Mouse (Mus musculus) gastrocnemius, adult 18-20 months (tissue): ENCODE measurements around the gene Scp2. TPM values are rescaled to one million over a fixed set of nuclear protein-coding genes. Genes with fewer than 3 reads are reported as not detected.
"Not testable (repeated sequence)": the region's sequence is repeated elsewhere in the genome, so short reads cannot be mapped to it uniquely, and the experiment has no call there.

ENCODE experiments used
- DNase-seq: peaks from one replicate; pipeline ENCODE4 v3.0.0; 2021; ENCODE audit warnings: low spot score
- long read RNA-seq, 2 experiments: library from polyadenylated mRNA; stranded (forward); transcript quantifications; one replicate each; pipeline ENCODE4 v2.0.0; 2021
- total RNA-seq, 2 experiments: library from RNA; stranded (reverse); gene quantifications; 2 replicates each; pipeline ENCODE4 v1.2.3; 2021

Gene Scp2
- total RNA-seq: 100 to 1,000 TPM; 142 to 147 TPM
- long read RNA-seq, experiment 1, transcript Scp2-202 (5 exons, 772 nt): major isoform, 197 of 238 reads
- long read RNA-seq, experiment 1, transcript Scp2-201 (16 exons, 2,640 nt): minor isoform, 31 of 238 reads
- long read RNA-seq, experiment 1, partial matches to known transcripts: 6 of 238 reads
- long read RNA-seq, experiment 1, other reads (novel, unspliced or antisense): 3 of 238 reads
- long read RNA-seq, experiment 2, transcript Scp2-202 (5 exons, 772 nt): major isoform, 181 of 239 reads
- long read RNA-seq, experiment 2, transcript Scp2-201 (16 exons, 2,640 nt): minor isoform, 36 of 239 reads
- long read RNA-seq, experiment 2, partial matches to known transcripts: 5 of 239 reads
- long read RNA-seq, experiment 2, other reads (novel, unspliced or antisense): 15 of 239 reads

DNA sequence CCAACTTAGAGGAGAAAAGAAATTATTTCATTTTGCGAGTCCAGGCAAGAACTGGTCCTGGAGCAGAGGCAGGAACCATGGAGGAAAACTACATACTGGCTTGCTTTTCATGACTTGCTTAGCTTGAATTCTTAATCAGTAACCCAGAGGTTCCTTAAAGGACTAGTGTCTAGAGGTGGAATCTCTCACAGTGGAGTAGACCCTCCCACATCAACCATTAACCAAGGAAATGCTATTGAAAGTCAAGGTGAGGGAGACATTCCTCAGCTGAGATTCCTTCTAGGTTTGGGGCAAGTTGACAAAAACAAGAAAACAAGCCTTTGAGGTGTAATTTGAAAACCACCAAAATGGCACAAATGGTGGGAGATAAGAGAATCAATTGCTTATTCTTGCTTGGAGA lies at the start of gene Scp2:
Gene Scp2 (minus strand): TSS at position 119 of the 400 bp plus-strand sequence.
- no peak for DNase-seq

DNA sequence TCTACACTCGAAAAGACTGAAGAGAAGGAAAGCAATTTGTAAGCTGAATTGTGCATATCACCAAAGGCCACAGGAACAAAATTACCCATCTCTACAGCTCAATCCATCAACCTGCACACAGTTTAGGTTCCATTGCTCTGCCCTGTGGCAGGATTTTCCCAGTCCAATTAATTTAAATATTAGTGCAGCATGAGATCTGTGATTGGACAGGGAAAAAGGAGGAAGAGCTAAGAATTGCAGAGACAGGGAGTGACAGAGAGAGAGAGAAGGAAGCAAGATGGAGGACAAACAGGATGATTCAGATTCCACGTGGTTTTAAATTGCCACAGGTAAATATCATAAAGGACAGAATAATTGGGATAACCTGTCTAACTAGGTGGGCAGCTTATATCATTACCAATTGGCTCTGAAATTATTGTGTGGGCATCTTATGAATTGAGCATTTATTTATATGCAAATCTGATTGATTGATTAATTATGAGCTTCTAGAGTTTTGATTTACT lies 48.1 kb upstream of the Scp2 start:
- no peak for DNase-seq

DNA sequence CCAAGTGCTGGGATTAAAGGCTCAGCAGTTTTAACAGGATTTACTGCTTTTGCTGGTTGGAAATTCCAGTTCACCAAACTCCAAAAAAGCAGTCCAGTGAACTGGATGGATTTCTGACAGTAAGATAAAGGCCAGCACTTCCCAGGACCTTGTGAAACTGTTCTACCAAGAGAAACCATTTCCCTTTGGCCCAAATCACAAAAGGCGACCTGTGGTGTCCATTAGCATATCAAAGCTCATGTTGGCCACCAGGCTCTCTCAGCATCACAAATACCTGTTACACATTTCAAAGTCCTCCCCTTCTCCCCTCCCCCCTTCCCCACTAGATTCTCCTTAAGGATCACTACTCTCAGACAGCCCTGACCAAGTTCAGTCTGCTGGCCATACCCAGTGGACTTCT lies 37.5 kb upstream of the Scp2 start:
- DNase-seq: no peak

DNA sequence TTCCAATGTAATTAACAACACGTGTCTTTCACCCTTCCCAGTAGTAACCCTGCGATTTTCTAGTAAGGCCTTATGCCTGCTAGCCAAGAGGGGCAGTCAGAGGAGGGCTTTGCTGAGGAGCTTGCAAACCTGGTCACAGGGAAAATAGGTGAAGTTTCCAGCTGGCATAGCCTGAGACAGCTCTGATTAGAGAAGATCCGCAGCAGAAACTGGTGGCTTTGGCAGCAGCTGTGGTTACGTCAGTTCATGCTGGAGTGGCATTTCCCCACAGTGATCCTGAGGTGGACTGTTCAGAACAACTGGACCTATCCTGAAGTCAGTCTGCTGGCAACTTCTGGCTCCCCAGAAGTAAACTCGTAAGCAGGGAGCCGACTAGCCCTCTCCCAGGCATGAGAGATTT lies 23.3 kb upstream of the Scp2 start:
- no peak for DNase-seq

DNA sequence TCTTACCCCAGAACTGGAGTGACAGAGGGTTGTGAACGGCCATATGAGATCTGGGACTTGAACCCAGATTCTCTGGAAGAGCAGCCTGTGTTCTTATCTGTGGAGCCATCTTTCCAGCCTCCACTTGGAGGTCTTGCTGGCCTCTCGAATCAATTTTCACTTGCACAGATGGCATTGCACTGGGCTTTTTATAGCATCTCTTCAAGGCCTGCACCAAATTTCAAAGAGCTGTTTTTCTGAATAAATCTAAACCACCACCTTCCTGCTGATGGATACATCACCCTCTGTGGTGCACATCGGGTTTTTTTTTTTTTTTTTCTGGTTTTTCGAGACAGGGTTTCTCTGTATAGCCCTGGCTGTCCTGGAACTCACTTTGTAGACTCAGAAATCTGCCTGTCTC lies 22.1 kb upstream of the Scp2 start:
- DNase-seq: no peak

DNA sequence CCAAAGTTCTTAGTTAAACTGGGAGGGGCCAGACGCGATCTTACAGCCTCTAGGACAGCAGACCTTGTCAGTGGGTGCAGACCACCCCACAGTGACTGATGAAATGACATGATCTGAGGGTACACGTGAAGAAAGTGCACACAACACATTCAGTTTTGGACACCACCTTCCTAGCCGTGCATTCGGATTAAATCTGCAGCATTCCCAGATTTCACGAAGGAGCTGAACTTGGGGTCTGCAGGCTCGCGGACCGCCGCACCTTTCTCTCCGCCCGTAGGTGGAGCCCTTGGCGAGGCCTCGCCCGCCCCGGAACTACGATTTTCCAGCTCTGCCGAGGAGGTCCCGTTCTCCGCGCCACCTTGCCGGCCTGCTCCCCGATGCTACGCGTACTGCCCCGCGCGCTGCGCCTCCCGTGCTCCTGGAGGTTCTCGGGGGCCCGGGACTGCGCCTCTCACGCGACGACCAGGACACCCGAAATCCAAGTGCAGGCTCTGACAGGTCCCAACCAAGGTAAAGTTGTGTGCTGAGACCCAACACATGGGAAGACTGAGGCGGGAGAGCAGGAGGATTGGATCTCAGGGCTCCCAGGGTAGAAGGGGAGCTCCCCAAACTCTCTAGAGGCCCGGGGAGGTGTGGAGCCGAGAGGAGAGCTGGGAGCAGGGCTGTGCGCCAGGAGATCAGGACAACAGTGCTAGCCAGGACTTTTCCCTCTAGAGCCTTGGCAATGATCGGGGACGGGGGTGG lies 20.5 kb upstream of the Scp2 start, which contains the start of gene Echdc2:
Gene Echdc2 (plus strand): TSS at position 286 of the 744 bp plus-strand sequence.
- DNase-seq: peak; percentile 16

DNA sequence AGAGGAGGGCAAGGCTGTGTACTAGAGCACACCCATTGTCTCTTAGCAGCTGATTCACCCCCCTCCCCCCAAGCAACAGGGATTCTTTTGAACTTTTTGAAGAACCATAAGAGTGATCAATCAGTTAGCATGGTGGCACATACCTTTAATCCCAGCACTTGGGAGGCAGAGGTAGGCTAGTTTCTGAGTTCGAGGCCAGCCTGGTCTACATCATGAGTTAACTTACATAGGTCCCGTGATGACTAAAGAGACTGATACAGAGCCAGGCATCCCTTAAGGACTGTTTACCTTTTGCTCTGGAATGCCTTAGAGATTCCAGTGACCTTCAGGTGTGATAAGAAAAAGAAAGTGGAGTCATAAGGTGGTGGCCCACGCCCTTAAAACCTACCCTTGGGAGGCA lies 18.5 kb upstream of the Scp2 start:
- DNase-seq: no peak

DNA sequence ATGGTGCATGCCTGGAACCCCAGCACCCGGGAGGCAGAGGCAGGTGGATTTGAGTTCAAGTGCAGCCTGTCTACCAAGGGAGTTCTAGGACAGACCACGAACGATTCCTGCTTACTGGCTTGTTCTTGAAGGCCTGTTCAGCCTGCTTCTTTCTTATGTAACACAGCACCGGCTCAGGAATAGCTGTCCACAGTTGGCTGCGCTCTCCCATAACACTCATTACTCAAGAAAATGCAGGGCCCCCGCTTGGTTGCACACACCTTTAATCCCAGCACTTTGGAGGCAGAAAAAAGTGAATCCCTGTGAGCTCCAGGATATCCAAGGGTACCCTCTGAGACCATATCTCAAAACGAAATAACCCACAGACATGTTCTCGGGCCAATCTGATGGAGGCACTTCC lies 17.1 kb upstream of the Scp2 start:
- DNase-seq: no peak

DNA sequence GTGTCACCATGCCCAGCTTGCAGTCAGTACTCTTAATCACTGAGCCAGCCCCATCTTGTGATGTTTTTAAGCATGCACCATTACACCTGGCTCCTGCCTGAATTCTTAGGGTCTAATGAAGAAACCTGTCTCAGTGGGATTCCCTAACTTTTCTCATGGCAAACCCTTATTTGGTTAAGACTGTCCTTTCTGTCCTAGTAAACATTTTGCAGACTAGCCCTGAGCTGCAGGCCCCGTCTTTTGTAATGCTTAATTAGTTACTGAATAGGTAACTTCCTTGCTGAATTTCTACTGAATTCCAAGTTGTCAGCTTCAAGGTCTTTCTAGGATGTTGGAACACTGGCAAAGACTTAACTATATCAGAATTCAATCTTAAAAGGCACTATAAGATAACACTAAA lies 10.3 kb upstream of the Scp2 start:
- not testable (repeated sequence) for DNase-seq

DNA sequence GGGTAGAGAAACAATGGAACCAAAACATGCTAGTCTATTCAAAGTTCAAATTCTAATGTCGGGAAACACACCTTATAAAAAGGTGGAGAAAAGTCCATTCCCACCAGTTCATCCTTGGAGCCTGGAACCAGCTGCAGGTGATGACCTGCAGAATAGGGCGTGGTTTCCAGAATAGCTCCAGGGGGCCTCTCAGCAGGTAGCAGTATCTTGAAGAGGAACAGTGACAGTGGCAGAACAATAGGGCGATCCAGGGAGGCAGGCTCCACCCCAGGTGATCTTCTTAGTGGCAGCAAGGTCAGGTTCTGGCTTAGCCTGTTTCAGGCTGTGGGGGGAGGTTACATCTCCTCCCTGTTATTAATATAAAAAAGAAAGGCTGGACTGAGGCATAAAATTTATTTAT lies 756 bp upstream of the Scp2 start:
- not testable (repeated sequence) for DNase-seq

DNA sequence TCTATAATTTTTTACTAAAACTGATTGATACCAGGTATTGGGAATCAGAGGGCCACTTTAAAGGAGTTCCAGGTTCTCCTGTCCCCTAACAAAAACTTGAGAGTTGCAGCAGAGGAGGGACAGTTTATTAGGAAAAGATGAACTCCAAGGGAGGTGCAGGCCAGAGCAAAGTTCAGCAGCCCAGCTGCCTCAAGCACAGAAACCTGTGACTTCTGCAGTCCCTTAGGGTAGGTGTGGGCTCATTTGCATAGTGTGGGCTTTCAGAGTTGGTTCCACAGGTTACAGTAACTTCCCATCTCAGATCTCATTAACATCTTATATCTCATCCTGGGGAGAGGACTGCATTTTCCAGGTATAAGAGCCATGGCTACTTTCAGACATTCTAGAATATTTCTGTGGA lies 1.0 kb downstream of the Scp2 start:
- DNase-seq: no peak

DNA sequence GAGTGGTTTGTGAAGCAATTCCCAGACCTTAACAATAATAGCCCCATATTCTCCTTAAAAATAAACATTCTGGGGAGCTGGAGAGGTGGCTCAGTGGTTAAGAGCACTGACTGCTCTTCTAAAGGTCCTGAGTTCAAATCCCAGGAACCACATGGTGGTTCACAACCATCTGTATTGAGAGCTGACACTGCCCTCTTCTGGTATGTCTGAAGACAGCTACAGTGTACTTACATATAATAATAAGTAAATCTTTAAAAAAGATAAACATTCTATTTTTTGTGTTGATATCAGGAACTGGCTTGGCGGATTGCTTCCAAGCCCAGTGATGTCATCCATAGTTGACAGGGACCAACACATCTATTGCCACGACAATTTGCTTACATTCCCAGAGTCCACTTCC lies 1.6 kb downstream of the Scp2 start:
- not testable (repeated sequence) for DNase-seq

DNA sequence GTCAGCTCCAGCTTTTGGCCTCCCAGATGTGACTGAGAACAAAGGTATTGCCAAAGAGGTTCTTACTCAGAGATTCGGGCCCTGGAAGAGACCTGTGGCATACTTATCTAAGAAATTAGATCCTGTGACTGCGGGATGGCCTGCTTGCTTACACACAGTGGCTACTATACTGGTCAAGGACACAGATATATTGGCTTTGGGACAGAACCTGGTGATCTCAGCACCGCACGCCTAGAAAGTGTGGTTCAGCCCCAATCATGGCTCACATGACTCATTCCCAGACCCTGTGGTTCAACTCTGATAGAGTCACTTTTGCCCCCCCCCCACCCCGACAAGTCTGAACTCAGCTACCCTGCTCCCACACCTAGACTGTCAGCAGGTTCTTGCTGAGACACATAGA lies 7.9 kb downstream of the Scp2 start:
- DNase-seq: no peak

DNA sequence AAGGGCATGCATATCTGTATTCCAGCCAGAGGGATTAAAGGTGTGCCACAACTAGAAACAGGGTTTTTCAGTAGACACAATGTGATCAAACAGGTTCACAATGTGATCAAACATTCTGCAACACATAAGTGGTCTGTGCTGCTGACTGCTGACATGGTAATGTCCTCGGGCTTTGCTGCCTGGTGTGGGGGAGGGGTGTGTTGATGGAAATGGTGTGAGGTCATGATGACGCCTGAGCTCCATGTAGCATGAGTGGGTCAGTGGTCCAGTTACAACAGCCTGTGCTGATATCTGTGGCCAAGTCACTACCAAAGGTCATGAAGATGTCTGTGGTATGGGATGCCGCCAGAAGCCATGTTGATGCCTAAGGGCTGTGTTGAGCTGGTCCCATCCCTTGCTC lies 14.3 kb downstream of the Scp2 start:
- DNase-seq: no peak

DNA sequence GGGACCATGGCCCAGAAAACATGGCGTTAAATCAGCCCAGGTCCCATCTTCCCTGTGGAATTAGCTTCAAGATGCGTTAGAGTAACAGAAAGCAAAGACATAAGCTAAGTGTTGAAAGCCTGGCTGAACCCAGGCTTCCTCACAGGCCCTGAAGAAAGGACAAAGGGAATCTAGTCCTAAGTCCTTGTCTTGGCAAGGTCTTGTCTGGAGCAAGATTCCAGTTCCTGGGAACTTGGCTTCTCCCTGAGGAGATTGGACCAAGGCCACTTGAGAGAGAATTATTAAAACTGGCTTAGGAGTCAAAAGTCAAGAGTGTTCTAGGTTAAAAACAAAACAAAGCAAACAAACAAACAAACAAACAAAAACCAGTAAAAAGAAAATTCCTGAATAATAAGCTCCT lies 16.5 kb downstream of the Scp2 start:
- DNase-seq: peak; percentile 12

DNA sequence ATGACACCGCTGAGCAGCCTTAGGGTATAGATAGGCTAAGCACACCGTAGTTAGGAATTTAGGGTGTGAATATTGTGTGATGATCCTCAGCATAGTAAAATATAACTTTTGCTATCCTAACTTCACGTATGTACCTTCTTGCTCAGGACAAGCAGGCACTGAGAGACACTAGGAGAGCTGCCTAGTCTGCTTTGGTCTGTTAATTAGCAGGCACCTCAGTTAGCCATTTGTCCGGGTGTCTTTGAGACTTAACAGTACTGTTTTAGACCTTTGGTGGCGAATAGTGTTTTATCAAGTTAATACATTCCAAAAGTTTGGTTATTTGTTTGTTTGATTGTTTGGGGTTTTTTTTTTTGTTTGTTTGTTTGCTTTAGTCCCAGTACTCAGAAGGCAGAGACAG lies 17.3 kb downstream of the Scp2 start:
- no peak for DNase-seq

DNA sequence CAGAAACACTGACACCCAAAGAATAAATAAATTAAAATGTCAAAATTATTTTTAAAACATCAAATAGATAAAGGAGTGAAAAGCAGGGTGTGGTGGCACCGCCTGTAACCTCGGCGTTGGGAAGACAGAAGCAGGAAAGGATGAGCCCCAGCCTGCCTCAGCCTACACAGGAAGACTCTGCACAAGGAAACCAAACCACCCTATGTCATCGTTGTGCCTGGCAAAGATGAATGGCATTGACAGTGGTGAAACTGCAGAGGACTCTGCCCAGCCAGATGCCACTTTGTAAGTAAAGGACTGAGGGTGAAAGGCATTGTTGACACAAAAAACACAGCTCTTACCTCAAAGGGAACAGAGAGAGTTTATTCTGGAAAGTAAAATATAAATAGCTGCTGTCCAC lies 18.5 kb downstream of the Scp2 start:
- DNase-seq: no peak

DNA sequence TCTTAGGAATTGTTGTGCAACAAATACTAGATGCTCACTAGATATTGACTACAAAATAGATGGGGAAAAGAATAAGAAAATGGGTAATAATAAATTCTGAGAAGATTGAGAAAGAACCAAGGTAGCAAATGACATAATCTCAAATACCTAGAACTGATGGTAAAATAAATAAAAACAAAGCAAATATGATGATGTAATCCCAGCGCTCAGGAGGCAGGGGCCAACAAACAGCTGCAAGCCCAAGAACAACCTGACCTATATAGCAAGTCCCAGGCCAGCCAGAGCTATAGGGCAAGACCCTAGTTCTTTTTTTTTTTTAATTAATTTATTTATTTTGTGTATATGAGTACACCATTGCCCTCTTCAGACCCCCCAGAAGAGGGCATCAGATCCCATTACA lies 20.7 kb downstream of the Scp2 start:
- no peak for DNase-seq

DNA sequence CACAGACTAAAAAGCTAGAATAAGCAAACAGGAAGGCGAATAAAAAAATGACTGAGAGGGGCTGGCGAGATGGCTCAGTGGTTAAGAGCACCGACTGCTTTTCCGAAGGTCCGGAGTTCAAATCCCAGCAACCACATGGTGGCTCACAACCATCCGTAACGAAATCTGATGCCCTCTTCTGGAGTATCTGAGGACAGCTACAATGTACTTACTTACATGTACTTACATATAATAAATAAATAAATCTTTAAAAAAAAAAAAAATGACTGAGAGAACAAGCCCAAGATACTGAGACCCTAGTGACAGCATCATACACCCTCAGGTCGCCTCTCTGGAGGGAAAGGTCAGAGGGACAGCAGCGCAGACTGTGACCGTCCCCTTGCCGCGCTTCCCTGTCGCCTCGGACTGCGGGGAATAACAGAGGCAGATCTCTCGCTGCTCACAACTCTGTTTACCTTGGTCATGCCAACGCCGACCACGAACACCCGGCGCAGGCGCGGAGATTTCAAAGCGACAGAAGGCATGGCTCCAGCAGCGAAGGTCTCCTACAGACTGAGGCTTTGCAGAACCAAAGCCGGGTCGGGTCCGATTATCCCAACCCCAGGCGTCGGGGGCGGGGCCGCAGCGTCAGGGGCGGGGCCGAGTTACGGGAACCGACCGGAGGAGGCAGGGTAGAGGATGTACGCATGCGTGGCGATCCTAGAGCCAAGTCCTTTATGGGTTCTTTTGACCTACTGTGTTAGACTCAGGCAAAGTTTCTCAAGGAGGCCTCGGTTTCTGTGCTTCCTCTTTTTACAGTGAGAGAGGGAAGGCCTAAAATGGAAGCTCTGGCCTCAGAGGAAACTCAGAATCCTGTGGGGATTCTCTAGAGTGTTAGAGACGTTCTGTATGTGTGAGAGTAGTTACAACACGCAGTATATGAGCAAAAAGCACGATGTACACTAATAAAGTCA lies 26.6 kb downstream of the Scp2 start:
- DNase-seq: peak; percentile 94

DNA sequence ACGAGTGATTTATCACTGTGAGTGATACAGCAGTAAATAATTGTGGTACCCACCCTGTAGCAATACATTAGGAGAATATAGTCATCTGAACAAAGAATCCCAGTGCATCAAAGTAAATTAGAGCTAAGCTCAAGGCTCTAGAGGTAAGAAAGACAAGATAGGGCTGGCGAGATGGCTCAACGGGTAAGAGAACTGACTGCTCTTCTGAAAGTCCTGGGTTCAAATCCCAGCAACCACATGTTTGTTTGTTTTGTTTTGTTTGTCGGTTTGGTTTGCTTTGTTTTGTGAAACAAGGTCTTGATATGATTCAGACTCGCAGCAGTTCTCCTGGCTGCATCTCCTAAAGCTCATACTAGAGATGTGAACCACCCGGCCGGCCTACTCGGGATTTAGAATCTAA lies 27.3 kb downstream of the Scp2 start:
- no peak for DNase-seq

DNA sequence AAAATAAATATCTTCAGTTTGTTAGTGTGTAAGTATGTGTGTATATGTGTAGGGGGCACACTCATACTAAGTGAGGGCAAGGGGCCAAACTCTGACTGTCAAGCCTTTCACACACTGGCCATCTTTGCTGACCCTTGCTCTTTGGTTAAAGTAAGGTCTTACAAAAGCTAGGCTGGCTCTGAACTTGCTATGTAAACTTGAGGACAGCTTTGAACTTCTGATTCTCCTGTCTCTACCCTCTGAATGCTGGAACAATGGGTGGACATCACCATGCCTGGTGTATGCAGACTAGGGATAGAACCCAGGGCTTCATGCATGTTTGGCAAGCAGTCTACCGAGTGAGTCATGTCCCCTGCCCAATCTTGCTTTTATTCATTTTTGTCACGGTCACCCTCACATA lies 28.3 kb downstream of the Scp2 start:
- no peak for DNase-seq

DNA sequence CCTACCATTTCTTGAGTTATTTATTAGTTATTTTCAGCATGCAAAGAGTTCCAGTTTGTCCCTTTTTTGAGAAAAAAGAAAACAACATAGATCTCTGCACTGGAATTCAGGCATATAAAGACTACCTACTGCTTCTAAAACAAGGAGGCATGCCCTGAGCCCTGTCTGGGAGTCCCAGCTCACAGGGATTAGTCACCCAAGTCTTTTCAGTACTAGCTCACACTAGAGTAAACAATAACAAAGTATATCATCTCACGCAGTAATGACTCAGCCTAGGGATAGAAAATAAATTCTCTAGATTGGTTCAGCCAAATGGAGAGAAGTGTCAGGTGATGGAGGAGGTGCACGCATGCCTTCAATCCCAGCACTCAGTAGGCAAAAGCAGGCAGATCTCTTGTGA lies 34.1 kb downstream of the Scp2 start:
- DNase-seq: no peak
